Mouse (Mus musculus) neural tube, embryonic 14.5 days (tissue): ENCODE results near the gene Gng8. TPM values are rescaled to one million over a fixed set of nuclear protein-coding genes. Genes with fewer than 3 reads are reported as not detected.

Source experiments
- ATAC-seq: fragments of 200-750 bp; cut with Nextera tagmentation; 2 replicates; pipeline ENCODE4 v1.8.0; 2017; ENCODE audit warnings: low read depth, mild to moderate bottlenecking, moderate TSS enrichment, moderate library complexity
- H3K27ac ChIP-seq: fragments of 300-500 bp; sonication (generic); 2 replicates; pipeline ENCODE4 v1.5.1; 2014; ENCODE audit warnings: low read depth, mild to moderate bottlenecking, control low read depth, low read length, moderate library complexity, mixed read lengths
- H3K27me3 ChIP-seq: fragments of 300-500 bp; sonication (generic); 2 replicates; pipeline ENCODE4 v1.6.1; 2014; ENCODE audit warnings: low read length; ENCODE audit not compliant: control insufficient read depth, insufficient read depth
- H3K36me3 ChIP-seq: fragments of 300-500 bp; sonication (generic); 2 replicates; pipeline ENCODE4 v1.6.1; 2014; ENCODE audit warnings: low read length, mixed read lengths; ENCODE audit not compliant: control insufficient read depth, insufficient read depth
- H3K4me1 ChIP-seq: fragments of 300-500 bp; sonication (generic); 2 replicates; pipeline ENCODE4 v1.6.1; 2014; ENCODE audit warnings: low read length; ENCODE audit not compliant: control insufficient read depth, insufficient read depth
- H3K4me2 ChIP-seq: fragments of 300-500 bp; sonication (generic); 2 replicates; pipeline ENCODE4 v1.6.1; 2014; ENCODE audit warnings: mild to moderate bottlenecking, low read depth, low read length, control low read depth
- H3K4me3 ChIP-seq: fragments of 300-500 bp; sonication (generic); 2 replicates; pipeline ENCODE4 v1.5.1; 2014; ENCODE audit warnings: low read depth, low read length, control low read depth, mixed read lengths
- H3K9ac ChIP-seq: fragments of 300-500 bp; sonication (generic); replicated peaks from 2 replicates; pipeline ENCODE4 v1.6.1; 2014; ENCODE audit warnings: low read depth, mild to moderate bottlenecking, control low read depth, low read length, mixed read lengths
- H3K9me3 ChIP-seq: fragments of 300-500 bp; sonication (generic); 2 replicates; pipeline ENCODE4 v1.6.1; 2016; ENCODE audit warnings: low read length; ENCODE audit not compliant: control insufficient read depth
- WGBS: fragments of 180-500 bp; shearing (Covaris S2); extraction: QIAGEN DNeasy Blood & Tissue Kit; methylation state at CpG from one replicate; pipeline ENCODE4 v1.1.7; 2014; 5-methylcytosine and 5-hydroxymethylcytosine counted together
- polyA plus RNA-seq: library from polyadenylated mRNA; unstranded; fragments of >200 nt; fragmentation: Nextera tagmentation; extraction: Ambion mirVana; gene quantifications from 2 replicates; pipeline ENCODE4 v1.2.1, GENCODE M21; 2014

Gene Gng8
- polyA plus RNA-seq, 1 experiment from 2014 or later, result 0.39 TPM

GRCm38 (mm10) chr7:16915461-16916340 is 24.1 kb downstream of the Gng8 start:
- Histone ChIP-seq H3K4me1 (peaks cover 20% of the 10 kb centered on the region), H3K27me3 (no peaks in the 10 kb centered on the region), H3K9me3 (no peaks in the 10 kb centered on the region), H3K9ac (no peak overlapping the region), H3K4me2 (no peak overlapping the region), H3K4me3 (no peak overlapping the region), H3K36me3 (peaks cover 49% of the 10 kb centered on the region), H3K27ac (no peak overlapping the region)
- no peak for ATAC-seq
- 93% methylated on average over 32 of the region's 32 CpGs for WGBS

- Histone ChIP-seq H3K27ac (no peak overlapping the region), H3K36me3 (peaks cover 49% of the 10 kb centered on the region)
- WGBS, result 89% methylated on average over 30 of the region's 30 CpGs
Observed at GRCm38 (mm10) chr7:16916342-16917265, 25.0 kb downstream of the Gng8 start.

GRCm38 (mm10) chr7:16917447-16917846 is 25.9 kb downstream of the Gng8 start:
- no peak for ATAC-seq
- H3K27ac ChIP-seq, result no peak overlapping the region
- 61% methylated on average over 11 of the region's 11 CpGs for WGBS

More at GRCm38 (mm10) chr7:16916342-16917265, 25.0 kb downstream of the Gng8 start:
- Histone ChIP-seq H3K4me1 (peaks cover 29% of the 10 kb centered on the region), H3K27me3 (no peaks in the 10 kb centered on the region), H3K9me3 (no peaks in the 10 kb centered on the region), H3K4me2 (no peak overlapping the region), H3K4me3 (no peak overlapping the region), H3K9ac (no peak overlapping the region)
- ATAC-seq, result no peak

GRCm38 (mm10) chr7:16918014-16918413 is 26.4 kb downstream of the Gng8 start:
- 39% methylated on average over 9 of the region's 9 CpGs for WGBS
- no peak overlapping the region for H3K4me2 ChIP-seq
- H3K9ac ChIP-seq, result no peak overlapping the region
- no peaks in the 10 kb centered on the region for H3K9me3 ChIP-seq
- peaks cover 40% of the 10 kb centered on the region for H3K4me1 ChIP-seq
- ATAC-seq, result no peak
- H3K36me3 ChIP-seq, result peaks cover 49% of the 10 kb centered on the region
- H3K27me3 ChIP-seq, result no peaks in the 10 kb centered on the region
- no peak overlapping the region for H3K4me3 ChIP-seq
- H3K27ac ChIP-seq, result no peak overlapping the region

More at GRCm38 (mm10) chr7:16917447-16917846, 25.9 kb downstream of the Gng8 start:
- no peak overlapping the region for H3K4me3 ChIP-seq
- H3K27me3 ChIP-seq, result no peaks in the 10 kb centered on the region
- peaks cover 49% of the 10 kb centered on the region for H3K36me3 ChIP-seq
- H3K4me2 ChIP-seq, result no peak overlapping the region
- H3K4me1 ChIP-seq, result peaks cover 38% of the 10 kb centered on the region
- no peaks in the 10 kb centered on the region for H3K9me3 ChIP-seq
- H3K9ac ChIP-seq, result no peak overlapping the region

GRCm38 (mm10) chr7:16918670-16919069 is 27.1 kb downstream of the Gng8 start:
- peaks cover 40% of the 10 kb centered on the region for H3K4me1 ChIP-seq
- H3K4me2 ChIP-seq, result no peak overlapping the region
- H3K9ac ChIP-seq, result no peak overlapping the region
- H3K9me3 ChIP-seq, result no peaks in the 10 kb centered on the region
- no peak for ATAC-seq
- no peaks in the 10 kb centered on the region for H3K27me3 ChIP-seq
- no peak overlapping the region for H3K27ac ChIP-seq
- H3K36me3 ChIP-seq, result peaks cover 43% of the 10 kb centered on the region
- H3K4me3 ChIP-seq, result no peak overlapping the region
- WGBS, result 71% methylated on average over 3 of the region's 3 CpGs

- H3K36me3 ChIP-seq, result peaks cover 39% of the 10 kb centered on the region
- H3K27ac ChIP-seq, result no peak overlapping the region
Observed at GRCm38 (mm10) chr7:16919395-16920149, 28.0 kb downstream of the Gng8 start.

GRCm38 (mm10) chr7:16920150-16920579 is 28.6 kb downstream of the Gng8 start:
- no peak overlapping the region for H3K27ac ChIP-seq
- H3K4me1 ChIP-seq, result peaks cover 40% of the 10 kb centered on the region
- H3K4me3 ChIP-seq, result peak overlapping the region; percentile 5; the same call in 1 of the 2 replicates
- no peaks in the 10 kb centered on the region for H3K9me3 ChIP-seq
- H3K27me3 ChIP-seq, result no peaks in the 10 kb centered on the region
- H3K4me2 ChIP-seq, result peak overlapping the region; percentile 26; the same call in 1 of the 2 replicates
- peaks cover 33% of the 10 kb centered on the region for H3K36me3 ChIP-seq
- no peak for ATAC-seq
- WGBS, result 85% methylated on average over 7 of the region's 7 CpGs
- H3K9ac ChIP-seq, result 0 out of 2 replicates have a peak overlapping the region, but pooled peaks have one; percentile 26

More at GRCm38 (mm10) chr7:16919395-16920149, 28.0 kb downstream of the Gng8 start:
- Histone ChIP-seq H3K4me3 (0 out of 2 replicates have a peak overlapping the region, but pooled peaks have one; percentile 1), H3K4me1 (peaks cover 40% of the 10 kb centered on the region), H3K27me3 (no peaks in the 10 kb centered on the region), H3K9me3 (no peaks in the 10 kb centered on the region), H3K4me2 (peak overlapping the region; percentile 26; the same call in 1 of the 2 replicates), H3K9ac (peak overlapping the region; percentile 26; the same call in 1 of the 2 replicates)
- no peak for ATAC-seq
- WGBS, result 82% methylated on average over 13 of the region's 13 CpGs
